Mouse (Mus musculus): ENCODE data around the gene Npas1. TPM values are rescaled to one million over a fixed set of nuclear protein-coding genes. Genes with fewer than 3 reads are reported as not detected.

Gene Npas1
- polyA plus RNA-seq, 1 experiment from 2014 or later, result 0.18 TPM

- 26% methylated on average over 5 of the region's 5 CpGs for WGBS
- DNase-seq (ENCODE audit: low spot score) (no peak), ATAC-seq (ENCODE audit: low FRiP score, low TSS enrichment) (no peak)
- no peak overlapping the region for H3K27ac ChIP-seq (replicated peaks)
- no peak overlapping the region for H3K4me3 ChIP-seq (ENCODE audit: low read depth, low read length)
- no peaks in the 10 kb centered on the region for H3K36me3 ChIP-seq (ENCODE audit: control insufficient read depth, insufficient read depth, low read length)
- peaks cover 3% of the 10 kb centered on the region; the same call in 1 of the 2 replicates for H3K27me3 ChIP-seq (ENCODE audit: control insufficient read depth, insufficient read depth, low read length)
- H3K9me3 ChIP-seq (ENCODE audit: control insufficient read depth, low read length), result no peaks in the 10 kb centered on the region
- no peak overlapping the region for H3K4me2 ChIP-seq (replicated peaks; ENCODE audit: low read depth)
- no peak overlapping the region for H3K9ac ChIP-seq (ENCODE audit: low read length)
- TF ChIP-seq CTCF (IDR thresholded peaks at IDR 0.05; ENCODE audit: low read depth) (no peak), EP300 (optimal IDR thresholded peaks at IDR 0.05) (no peak)
- H3K4me1 ChIP-seq (replicated peaks; ENCODE audit: control insufficient read depth, insufficient read depth), result no peaks in the 10 kb centered on the region
Observed at GRCm38 (mm10) chr7:16468115-16468514, 9.4 kb downstream of the Npas1 start.

- Histone ChIP-seq H3K27me3 (ENCODE audit: control insufficient read depth, insufficient read depth, low read length) (no peaks in the 10 kb centered on the region), H3K4me3 (ENCODE audit: low read depth, low read length) (no peak overlapping the region), H3K27ac (replicated peaks) (no peak overlapping the region), H3K4me1 (replicated peaks; ENCODE audit: control insufficient read depth, insufficient read depth) (no peaks in the 10 kb centered on the region), H3K9me3 (ENCODE audit: control insufficient read depth, low read length) (no peaks in the 10 kb centered on the region), H3K36me3 (ENCODE audit: control insufficient read depth, insufficient read depth, low read length) (no peaks in the 10 kb centered on the region), H3K9ac (ENCODE audit: low read length) (no peak overlapping the region), H3K4me2 (replicated peaks; ENCODE audit: low read depth) (no peak overlapping the region)
- DNase-seq (ENCODE audit: low spot score) (no peak), ATAC-seq (ENCODE audit: low FRiP score, low TSS enrichment) (no peak)
- 60% methylated on average over 4 of the region's 4 CpGs for WGBS
- no peak for TF ChIP-seq EP300 (optimal IDR thresholded peaks at IDR 0.05)
- TF ChIP-seq CTCF (IDR thresholded peaks at IDR 0.05; ENCODE audit: low read depth), result peak; percentile 60
Observed at GRCm38 (mm10) chr7:16466565-16466964, 11.0 kb downstream of the Npas1 start.

- Histone ChIP-seq H3K4me3 (ENCODE audit: low read depth, low read length) (no peak overlapping the region), H3K4me2 (replicated peaks; ENCODE audit: low read depth) (no peak overlapping the region), H3K9me3 (ENCODE audit: control insufficient read depth, low read length) (no peaks in the 10 kb centered on the region), H3K36me3 (ENCODE audit: control insufficient read depth, insufficient read depth, low read length) (no peaks in the 10 kb centered on the region), H3K9ac (ENCODE audit: low read length) (no peak overlapping the region), H3K27me3 (ENCODE audit: control insufficient read depth, insufficient read depth, low read length) (no peaks in the 10 kb centered on the region), H3K27ac (replicated peaks) (no peak overlapping the region), H3K4me1 (replicated peaks; ENCODE audit: control insufficient read depth, insufficient read depth) (no peaks in the 10 kb centered on the region)
- WGBS, result 92% methylated on average over 5 of the region's 5 CpGs
- no peak for TF ChIP-seq EP300 (optimal IDR thresholded peaks at IDR 0.05)
- TF ChIP-seq CTCF (IDR thresholded peaks at IDR 0.05; ENCODE audit: low read depth), result no peak
- ATAC-seq (ENCODE audit: low FRiP score, low TSS enrichment), result no peak
- DNase-seq (ENCODE audit: low spot score), result no peak
Observed at GRCm38 (mm10) chr7:16465568-16465967, 12.0 kb downstream of the Npas1 start.

- H3K27me3 ChIP-seq (ENCODE audit: control insufficient read depth, insufficient read depth, low read length), result no peaks in the 10 kb centered on the region
- no peak overlapping the region for H3K4me3 ChIP-seq (ENCODE audit: low read depth, low read length)
- peak; percentile 95 for TF ChIP-seq CTCF (IDR thresholded peaks at IDR 0.05; ENCODE audit: low read depth)
- TF ChIP-seq EP300 (optimal IDR thresholded peaks at IDR 0.05), result no peak
- no peak overlapping the region for H3K4me2 ChIP-seq (replicated peaks; ENCODE audit: low read depth)
- H3K4me1 ChIP-seq (replicated peaks; ENCODE audit: control insufficient read depth, insufficient read depth), result no peaks in the 10 kb centered on the region
- DNase-seq (ENCODE audit: low spot score), result peak; percentile 85
- H3K36me3 ChIP-seq (ENCODE audit: control insufficient read depth, insufficient read depth, low read length), result no peaks in the 10 kb centered on the region
- H3K27ac ChIP-seq (replicated peaks), result no peak overlapping the region
- no peak overlapping the region for H3K9ac ChIP-seq (ENCODE audit: low read length)
- ATAC-seq (ENCODE audit: low FRiP score, low TSS enrichment), result peak; percentile 54
- H3K9me3 ChIP-seq (ENCODE audit: control insufficient read depth, low read length), result no peaks in the 10 kb centered on the region
- WGBS, result 5% methylated on average over 8 of the region's 8 CpGs
Observed at GRCm38 (mm10) chr7:16465160-16465559, 12.4 kb downstream of the Npas1 start.

GRCm38 (mm10) chr7:16463214-16463613 is 14.3 kb downstream of the Npas1 start:
- DNase-seq (ENCODE audit: low spot score), result peak; percentile 81
- ATAC-seq (ENCODE audit: low FRiP score, low TSS enrichment), result no peak
- no peak overlapping the region for H3K27ac ChIP-seq (replicated peaks)
- no peaks in the 10 kb centered on the region for H3K4me1 ChIP-seq (replicated peaks; ENCODE audit: control insufficient read depth, insufficient read depth)
- no peaks in the 10 kb centered on the region for H3K27me3 ChIP-seq (ENCODE audit: control insufficient read depth, insufficient read depth, low read length)
- no peaks in the 10 kb centered on the region for H3K9me3 ChIP-seq (ENCODE audit: control insufficient read depth, low read length)
- H3K4me3 ChIP-seq (ENCODE audit: low read depth, low read length), result no peak overlapping the region
- no peak overlapping the region for H3K4me2 ChIP-seq (replicated peaks; ENCODE audit: low read depth)
- peak; percentile 96 for TF ChIP-seq CTCF (IDR thresholded peaks at IDR 0.05; ENCODE audit: low read depth)
- no peak for TF ChIP-seq EP300 (optimal IDR thresholded peaks at IDR 0.05)
- H3K36me3 ChIP-seq (ENCODE audit: control insufficient read depth, insufficient read depth, low read length), result no peaks in the 10 kb centered on the region
- H3K9ac ChIP-seq (ENCODE audit: low read length), result no peak overlapping the region
- WGBS, result 1% methylated on average over 14 of the region's 14 CpGs

- DNase-seq (ENCODE audit: low spot score), result no peak
Observed at GRCm38 (mm10) chr7:16461705-16462104, 15.8 kb downstream of the Npas1 start.

More at GRCm38 (mm10) chr7:16461705-16462104, 15.8 kb downstream of the Npas1 start:
- Histone ChIP-seq H3K4me1 (replicated peaks; ENCODE audit: control insufficient read depth, insufficient read depth) (no peaks in the 10 kb centered on the region), H3K27ac (replicated peaks) (no peak overlapping the region), H3K9me3 (ENCODE audit: control insufficient read depth, low read length) (no peaks in the 10 kb centered on the region), H3K4me3 (ENCODE audit: low read depth, low read length) (no peak overlapping the region), H3K9ac (ENCODE audit: low read length) (no peak overlapping the region), H3K4me2 (replicated peaks; ENCODE audit: low read depth) (no peak overlapping the region), H3K27me3 (ENCODE audit: control insufficient read depth, insufficient read depth, low read length) (no peaks in the 10 kb centered on the region), H3K36me3 (ENCODE audit: control insufficient read depth, insufficient read depth, low read length) (no peaks in the 10 kb centered on the region)
- 74% methylated on average over 6 of the region's 6 CpGs for WGBS
- no peak for ATAC-seq (ENCODE audit: low FRiP score, low TSS enrichment)
- TF ChIP-seq CTCF (IDR thresholded peaks at IDR 0.05; ENCODE audit: low read depth) (no peak), EP300 (optimal IDR thresholded peaks at IDR 0.05) (no peak)

Data from stomach, postnatal 0 days (tissue).